Mouse (Mus musculus) G1E (cell line): ENCODE data around the gene Slc29a1. TPM values are rescaled to one million over a fixed set of nuclear protein-coding genes. Genes with fewer than 3 reads are reported as not detected.

Experiments used
- ATAC-seq: 2 replicates; pipeline ENCODE4 v1.8.0; 2016; ENCODE audit warnings: mild to moderate bottlenecking; ENCODE audit not compliant: insufficient number of reproducible peaks, poor library complexity, low FRiP score, severe bottlenecking; ENCODE audit errors: extremely low read depth
- DNase-seq: peaks from one replicate; pipeline ENCODE4 v3.0.0; 2012; ENCODE audit warnings: low spot score
- H3K27me3 ChIP-seq: 2 replicates; pipeline ENCODE4 v1.6.1; 2012; ENCODE audit warnings: mild to moderate bottlenecking, low read length, inconsistent platforms; ENCODE audit not compliant: insufficient read depth
- H3K36me3 ChIP-seq: replicated peaks from 2 replicates; pipeline ENCODE3; 2012; ENCODE audit warnings: mild to moderate bottlenecking, inconsistent platforms
- H3K4me1 ChIP-seq: 2 replicates; pipeline ENCODE4 v1.6.1; 2012; ENCODE audit warnings: low read depth, low read length, inconsistent platforms, mixed read lengths; ENCODE audit not compliant: insufficient read depth
- H3K4me3 ChIP-seq: 2 replicates; pipeline ENCODE4 v1.5.1; 2012; ENCODE audit warnings: low read depth, mild to moderate bottlenecking, inconsistent platforms, low read length, moderate library complexity, mixed read lengths
- H3K9me3 ChIP-seq: replicated peaks from 2 replicates; pipeline ENCODE4 v1.6.1; 2012; ENCODE audit warnings: inconsistent platforms
- CTCF ChIP-seq: IDR thresholded peaks from 2 replicates; pipeline ENCODE4 v1.5.1; 2012; ENCODE audit warnings: low read depth, low read length, inconsistent platforms, mixed read lengths
- GATA1 ChIP-seq: IDR thresholded peaks from 2 replicates; pipeline ENCODE4 v1.6.1; 2012; ENCODE audit warnings: borderline replicate concordance, low read length, inconsistent platforms, mixed read lengths
- GATA2 ChIP-seq: IDR thresholded peaks from 2 replicates; pipeline ENCODE4 v1.6.1; 2012; ENCODE audit warnings: low read depth, low read length, inconsistent platforms, borderline replicate concordance
- POLR2AphosphoS5 ChIP-seq: IDR thresholded peaks from 2 replicates; pipeline ENCODE4 v1.6.1; 2012; ENCODE audit warnings: low read depth, low read length, inconsistent platforms; ENCODE audit not compliant: insufficient replicate concordance
- TAL1 ChIP-seq: conservative IDR thresholded peaks from 2 replicates; pipeline ENCODE4 v1.6.1; 2012; ENCODE audit warnings: low read depth, low read length, inconsistent platforms, mixed read lengths
- polyA plus RNA-seq: library from polyadenylated mRNA; stranded (reverse); fragments of >175 nt; gene quantifications from 2 replicates; pipeline ENCODE4 v1.2.3, GENCODE M21; 2012
- total RNA-seq, 2 experiments: library from RNA; stranded (forward) in 1 of 2; stranded (reverse) in 1 of 2; fragments of 200-1000 nt in 1 of 2; fragments of >200 nt in 1 of 2; fragmentation: Nextera tagmentation in 1 of 2; gene quantifications; 2 replicates each; pipeline ENCODE4 v1.2.3; 2014 to 2017

The Slc29a1 gene
- total and polyA plus RNA-seq, 3 experiments: 93.5 to 207 (median 116) TPM

DNA sequence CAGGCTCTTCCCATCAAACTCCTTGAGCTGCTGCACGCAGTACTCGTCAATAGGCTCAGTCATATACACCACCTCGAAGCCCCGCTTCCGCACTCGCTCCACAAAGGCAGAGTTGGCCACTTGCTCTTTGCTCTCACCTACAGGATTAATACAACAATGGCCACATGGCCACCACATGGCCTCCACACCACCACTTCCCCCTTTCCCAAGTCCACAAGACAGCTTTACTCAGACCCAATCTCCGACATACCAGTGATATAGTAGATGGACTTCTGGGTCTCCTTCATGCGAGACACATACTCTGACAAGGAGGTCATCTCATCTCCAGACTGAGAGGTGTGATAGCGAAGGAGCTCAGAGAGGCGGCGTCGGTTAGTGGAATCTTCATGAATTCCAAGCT lies 30.4 kb downstream of the Slc29a1 start:
- H3K4me1 ChIP-seq: peaks cover 78% of the 10 kb centered on the region
- ATAC-seq: no peak
- H3K9me3 ChIP-seq: no peaks in the 10 kb centered on the region
- TF ChIP-seq POLR2AphosphoS5 (no peak), CTCF (peak; percentile 2; the same call in 1 of the 2 replicates)
- H3K27me3 ChIP-seq: no peaks in the 10 kb centered on the region
- peaks cover 80% of the 10 kb centered on the region for H3K36me3 ChIP-seq
- DNase-seq: no peak
- H3K4me3 ChIP-seq: peak overlapping the region; percentile 34; the same call in 1 of the 2 replicates

DNA sequence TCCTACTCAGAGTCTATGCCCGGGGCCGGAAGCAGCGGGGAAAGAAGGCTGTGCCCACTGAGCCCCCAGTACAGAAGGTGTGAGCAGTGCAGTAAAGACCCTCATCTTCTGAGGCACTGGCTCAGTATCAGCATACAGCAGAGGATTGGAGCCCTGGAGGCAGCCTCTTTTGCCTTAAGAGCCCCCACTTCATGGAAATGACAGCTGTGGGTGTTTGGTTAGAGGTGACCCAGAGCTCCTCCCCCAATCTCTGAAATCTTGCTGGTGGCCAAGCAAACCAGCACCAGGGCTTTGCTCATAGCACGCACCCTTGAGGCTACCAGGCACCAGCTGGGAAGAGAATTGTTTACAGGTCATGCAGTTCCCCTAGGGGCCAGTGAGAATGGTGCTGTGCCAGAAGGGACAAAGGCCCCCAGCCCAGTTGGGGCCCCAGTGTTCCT lies 32.2 kb downstream of the Slc29a1 start:
- DNase-seq: no peak
- TF ChIP-seq POLR2AphosphoS5 (peak; percentile 78), GATA2 (no peak)
- H3K4me3 ChIP-seq: peak overlapping the region; percentile 20; the same call in 1 of the 2 replicates
- H3K9me3 ChIP-seq: no peaks in the 10 kb centered on the region
- H3K4me1 ChIP-seq: peaks cover 84% of the 10 kb centered on the region
- H3K36me3 ChIP-seq: peaks cover 84% of the 10 kb centered on the region
- no peaks in the 10 kb centered on the region for H3K27me3 ChIP-seq
- no peak for ATAC-seq

DNA sequence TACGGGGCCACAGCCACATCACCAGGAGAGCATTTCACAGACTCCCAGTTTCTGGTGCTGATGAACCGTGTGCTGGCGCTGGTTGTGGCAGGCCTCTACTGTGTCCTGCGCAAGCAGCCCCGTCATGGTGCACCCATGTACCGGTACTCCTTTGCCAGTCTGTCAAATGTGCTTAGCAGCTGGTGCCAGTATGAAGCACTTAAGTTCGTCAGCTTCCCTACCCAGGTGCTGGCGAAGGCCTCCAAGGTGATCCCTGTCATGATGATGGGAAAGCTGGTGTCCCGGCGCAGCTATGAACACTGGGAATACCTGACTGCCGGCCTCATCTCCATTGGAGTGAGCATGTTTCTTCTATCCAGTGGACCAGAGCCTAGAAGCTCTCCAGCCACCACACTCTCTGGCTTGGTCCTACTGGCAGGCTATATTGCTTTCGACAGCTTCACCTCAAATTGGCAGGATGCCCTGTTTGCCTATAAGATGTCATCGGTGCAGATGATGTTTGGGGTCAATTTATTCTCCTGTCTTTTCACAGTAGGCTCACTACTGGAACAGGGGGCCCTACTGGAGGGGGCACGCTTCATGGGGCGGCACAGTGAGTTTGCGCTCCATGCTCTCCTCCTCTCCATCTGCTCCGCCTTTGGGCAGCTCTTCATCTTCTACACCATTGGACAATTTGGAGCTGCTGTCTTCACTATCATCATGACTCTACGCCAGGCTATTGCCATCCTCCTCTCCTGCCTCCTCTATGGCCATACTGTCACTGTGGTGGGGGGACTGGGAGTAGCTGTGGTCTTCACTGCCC lies 32.8 kb downstream of the Slc29a1 start:
- Histone ChIP-seq H3K27me3 (no peaks in the 10 kb centered on the region), H3K36me3 (peaks cover 85% of the 10 kb centered on the region), H3K4me3 (peak overlapping the region; percentile 47; the same call in 1 of the 2 replicates), H3K4me1 (peaks cover 82% of the 10 kb centered on the region), H3K9me3 (no peaks in the 10 kb centered on the region)
- no peak for TF ChIP-seq GATA1
- TF ChIP-seq POLR2AphosphoS5: peak; percentile 67
- no peak for TF ChIP-seq CTCF
- DNase-seq (no peak), ATAC-seq (0 out of 2 replicates have a peak, but pooled peaks have one; percentile 10)

DNA sequence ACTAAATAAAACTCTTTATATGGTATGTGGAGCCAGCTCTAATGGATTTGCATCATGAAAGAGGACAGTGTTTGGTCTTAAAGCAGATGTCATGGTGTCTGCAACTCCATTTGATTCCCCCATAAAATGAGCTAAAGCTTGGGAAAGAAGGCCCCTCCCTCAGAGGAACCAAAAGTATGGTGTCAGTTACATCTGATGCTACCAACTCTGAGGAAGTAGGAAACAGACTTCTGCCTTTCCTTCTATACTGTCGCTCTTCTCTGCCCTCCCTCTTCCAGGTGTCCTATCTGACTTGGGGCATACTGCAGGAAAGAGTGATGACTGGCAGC lies 33.4 kb downstream of the Slc29a1 start:
- Histone ChIP-seq H3K9me3 (no peaks in the 10 kb centered on the region), H3K4me1 (peaks cover 76% of the 10 kb centered on the region), H3K36me3 (peaks cover 80% of the 10 kb centered on the region), H3K27me3 (no peaks in the 10 kb centered on the region), H3K4me3 (peak overlapping the region; percentile 47; the same call in 1 of the 2 replicates)
- TF ChIP-seq GATA2 (no peak), TAL1 (no peak), POLR2AphosphoS5 (no peak), GATA1 (no peak), CTCF (no peak)
- DNase-seq: no peak
- ATAC-seq: no peak

DNA sequence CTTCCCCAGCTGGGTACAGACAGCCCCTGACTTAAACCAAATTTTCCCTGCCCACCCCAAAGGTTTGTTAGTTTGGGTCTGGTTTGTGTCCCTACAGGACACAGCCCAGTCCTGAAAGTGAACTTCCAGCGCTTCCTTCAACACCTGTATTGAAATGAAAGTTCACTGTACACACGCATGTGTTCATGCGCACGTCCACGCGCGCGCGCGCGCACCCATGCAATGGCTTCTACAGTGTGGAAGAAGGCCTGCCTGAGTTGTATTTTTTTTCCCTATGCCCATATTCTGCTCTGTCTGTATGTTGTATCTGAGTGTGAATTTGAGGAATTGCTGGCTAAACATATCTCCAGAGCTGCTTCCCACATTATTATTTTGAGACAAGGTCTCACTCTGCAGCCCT lies 34.3 kb downstream of the Slc29a1 start:
- H3K36me3 ChIP-seq: peaks cover 80% of the 10 kb centered on the region
- no peaks in the 10 kb centered on the region for H3K9me3 ChIP-seq
- H3K4me3 ChIP-seq: peak overlapping the region; percentile 98
- no peak for DNase-seq
- H3K4me1 ChIP-seq: peaks cover 68% of the 10 kb centered on the region
- TF ChIP-seq TAL1 (no peak), GATA1 (no peak), CTCF (no peak), POLR2AphosphoS5 (no peak), GATA2 (no peak)
- H3K27me3 ChIP-seq: no peaks in the 10 kb centered on the region
- no peak for ATAC-seq

DNA sequence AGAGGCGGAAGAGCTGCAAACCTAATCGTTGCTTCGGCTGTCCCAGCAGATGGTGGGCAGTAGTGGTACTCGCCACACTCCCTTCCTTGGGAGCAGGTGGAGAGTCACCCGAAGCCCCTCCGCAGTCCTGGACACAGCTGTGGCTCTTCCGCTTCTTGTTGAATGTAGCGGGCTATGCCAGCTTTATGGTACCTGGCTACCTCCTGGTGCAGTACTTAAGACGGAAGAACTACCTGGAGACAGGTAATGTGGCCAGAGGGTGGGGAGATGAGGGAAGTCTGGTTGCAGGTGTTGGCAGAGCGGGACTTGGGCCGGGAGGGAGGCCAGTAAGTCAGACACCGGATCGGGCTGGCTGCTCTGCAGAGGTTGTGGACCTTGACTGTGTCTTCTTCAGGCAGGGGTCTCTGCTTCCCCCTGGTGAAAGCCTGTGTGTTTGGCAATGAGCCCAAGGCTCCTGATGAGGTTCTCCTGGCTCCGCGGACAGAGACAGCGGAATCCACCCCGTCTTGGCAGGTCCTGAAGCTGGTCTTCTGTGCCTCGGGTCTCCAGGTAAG lies 34.8 kb downstream of the Slc29a1 start:
- TF ChIP-seq POLR2AphosphoS5 (peak; percentile 73; the same call in 1 of the 2 replicates), CTCF (no peak), GATA2 (no peak)
- peaks cover 63% of the 10 kb centered on the region for H3K4me1 ChIP-seq
- H3K4me3 ChIP-seq: peak overlapping the region; percentile 98
- DNase-seq (no peak), ATAC-seq (no peak)
- H3K27me3 ChIP-seq: no peaks in the 10 kb centered on the region
- H3K36me3 ChIP-seq: peaks cover 80% of the 10 kb centered on the region
- H3K9me3 ChIP-seq: no peaks in the 10 kb centered on the region
